Mouse (Mus musculus) testis, postnatal 10 days (tissue): ENCODE data around the gene Coq10a.

Experiments used
- DNase-seq: peaks from one replicate; pipeline ENCODE4 v3.0.0; 2021; ENCODE audit warnings: low spot score

Coq10a gene

GRCm38 (mm10) chr10:128368402-128369217 lies at the start of gene Coq10a:
TSS of gene Coq10a (minus strand) at chr10:128368997.
- peak; percentile 90 for DNase-seq

DNA sequence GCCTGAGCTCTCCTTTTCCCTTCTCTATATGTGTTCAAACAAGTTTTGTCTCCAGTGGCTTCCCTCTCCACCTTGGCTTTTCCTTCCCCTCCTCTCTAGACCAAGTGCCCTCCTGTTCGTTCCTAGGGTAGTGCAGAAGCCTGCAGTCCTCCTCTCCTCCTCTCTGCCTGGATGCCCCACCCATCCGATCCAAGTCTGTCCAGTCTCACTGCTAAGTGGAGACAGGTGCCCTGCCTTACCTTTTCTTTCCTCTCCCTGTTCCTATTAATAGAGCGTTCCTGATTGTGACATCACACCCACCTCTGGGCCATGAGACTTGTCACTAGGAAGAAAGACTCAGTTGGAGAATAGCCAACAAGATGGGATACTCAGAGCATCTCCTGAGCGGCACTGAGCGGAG lies 46.1 kb upstream of the Coq10a start:
- DNase-seq, result no peak

DNA sequence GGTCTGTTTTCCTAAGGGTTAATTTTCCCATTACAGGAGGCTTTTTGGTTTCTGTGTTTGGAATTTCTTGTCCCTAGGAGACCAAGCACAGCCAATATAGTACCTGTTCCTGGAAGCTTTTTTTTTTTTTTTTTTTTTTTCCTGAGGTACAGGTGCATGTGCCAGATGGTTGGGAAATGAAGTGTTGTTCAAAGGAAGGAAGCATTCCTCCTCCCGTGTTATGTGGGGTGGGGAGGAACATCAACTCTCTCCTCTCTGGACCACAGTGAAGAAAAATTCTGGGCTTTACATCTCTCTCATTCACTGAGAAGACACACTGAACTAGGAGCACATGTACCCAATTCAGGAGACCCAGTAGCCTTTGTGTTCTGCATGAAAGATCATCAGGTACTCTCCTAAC lies 44.3 kb upstream of the Coq10a start:
- no peak for DNase-seq

DNA sequence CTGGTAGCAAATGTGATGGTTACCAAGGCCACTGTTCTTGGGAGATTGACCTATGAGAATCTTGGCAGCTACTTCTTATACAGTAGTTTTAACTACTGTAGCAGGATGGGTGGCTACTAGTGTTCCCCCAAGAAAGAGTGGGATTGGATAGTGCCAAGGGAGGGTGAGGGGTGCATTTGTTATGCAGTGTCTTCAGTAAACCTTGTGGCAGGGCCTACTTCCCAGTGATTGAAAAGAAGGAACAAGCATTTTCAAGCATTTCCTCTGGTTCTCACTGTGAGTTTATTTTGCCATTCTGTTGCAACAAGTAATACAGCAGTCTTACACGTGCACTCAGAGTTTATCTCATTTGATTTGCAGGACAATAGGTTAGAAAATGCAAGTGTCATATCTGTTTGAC lies 43.8 kb upstream of the Coq10a start:
- DNase-seq, result no peak

GRCm38 (mm10) chr10:128412055-128412381 lies 43.2 kb upstream of the Coq10a start:
- DNase-seq, result no peak

- peak; percentile 98 for DNase-seq
These were observed 42.6 kb upstream of the Coq10a start, which contains the start of the genes Nabp2 and Rnf41 for GRCm38 (mm10) chr10:128411211-128412054. TSS of gene Nabp2 (minus strand) at chr10:128411492. TSS of gene Rnf41 (plus strand) at chr10:128411657.

- DNase-seq, result no peak
These were observed 41.7 kb upstream of the Coq10a start for GRCm38 (mm10) chr10:128410560-128410845.

DNA sequence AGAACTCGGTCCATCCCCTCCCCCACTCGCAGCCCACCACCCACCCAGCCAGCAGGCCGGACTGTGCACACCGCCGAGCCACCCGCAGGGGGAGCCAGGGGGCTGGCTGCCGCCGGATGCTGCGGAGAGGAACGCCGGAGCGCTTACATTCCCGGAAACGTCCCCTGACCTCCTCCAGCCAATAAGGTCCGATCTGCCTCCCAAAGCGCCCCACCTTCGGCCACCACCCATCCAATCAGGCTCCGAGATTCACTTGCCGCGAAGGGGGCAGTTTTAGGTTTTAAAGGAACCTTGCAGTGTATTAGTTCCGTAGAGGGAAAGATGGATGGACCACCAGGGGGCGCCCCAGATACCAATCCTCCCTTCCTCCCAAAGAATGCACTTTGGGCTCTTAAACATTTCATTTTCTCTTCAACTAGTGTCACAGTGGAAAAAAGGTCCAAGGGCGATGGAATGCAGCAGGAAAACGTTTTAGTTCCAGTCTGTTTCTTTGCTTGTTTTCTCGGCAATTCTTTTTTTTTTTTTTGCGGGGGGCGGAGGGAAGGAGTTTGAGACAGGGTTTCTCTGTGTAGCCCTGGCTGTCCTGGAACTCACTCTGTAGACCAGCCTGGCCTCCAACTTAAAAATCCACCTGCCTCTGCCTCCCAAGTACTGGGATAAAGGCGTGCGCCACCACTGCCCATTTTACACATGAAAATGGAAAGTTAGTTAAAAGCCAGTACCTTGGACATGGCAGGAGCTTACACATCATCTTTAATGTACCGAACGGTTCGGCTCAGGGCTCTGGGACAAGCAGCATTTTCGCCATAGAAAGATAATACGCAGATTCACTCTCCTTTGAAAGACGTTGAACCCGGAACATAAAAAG lies 41.1 kb upstream of the Coq10a start:
- peak; percentile 98 for DNase-seq

DNA sequence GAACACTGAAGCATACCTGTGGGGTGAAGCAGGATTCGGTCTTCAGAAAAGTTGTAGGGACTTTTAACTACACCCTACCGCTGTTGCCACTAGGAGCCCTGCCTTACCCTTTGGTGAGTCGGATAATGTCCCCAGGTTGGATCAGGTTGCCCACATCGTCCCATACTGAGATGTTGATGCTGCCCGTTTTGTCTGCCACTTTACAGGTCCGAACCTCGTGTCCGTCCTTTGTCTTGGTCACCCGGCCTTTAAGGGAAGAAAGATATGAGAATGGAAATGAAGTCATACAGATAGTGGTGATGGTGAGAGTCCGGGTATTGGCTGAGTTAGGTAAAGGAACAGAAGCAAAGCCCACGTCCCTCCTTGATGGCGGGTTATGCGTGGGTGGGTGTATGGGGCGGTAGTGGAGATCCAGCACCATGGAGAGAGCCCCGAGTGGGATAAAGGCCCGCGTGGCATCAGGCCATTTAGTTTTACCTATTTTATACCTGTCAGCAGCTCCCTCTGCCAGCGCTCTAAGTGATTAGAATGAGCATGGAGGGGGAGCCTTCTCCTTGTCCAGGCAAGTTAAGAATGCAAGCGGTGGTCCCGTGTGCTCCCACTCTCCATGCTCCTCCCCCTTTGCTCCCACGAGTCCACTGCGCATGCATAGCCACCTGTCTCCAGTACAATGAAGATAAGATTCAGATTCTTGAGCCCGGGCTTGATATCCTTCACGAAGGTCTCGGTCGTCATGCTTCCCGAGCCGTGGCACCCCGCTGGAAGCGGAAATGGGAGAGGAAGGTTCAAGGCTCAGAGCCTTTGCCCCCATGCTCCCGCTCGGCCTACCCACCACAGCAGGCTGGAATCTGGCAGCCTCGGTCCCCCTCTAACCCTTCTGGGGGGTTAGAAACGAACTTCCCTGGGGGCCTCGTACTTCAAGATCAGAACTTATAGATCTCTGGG lies 40.1 kb upstream of the Coq10a start:
- peak; percentile 64 for DNase-seq

- no peak for DNase-seq
These were observed 35.1 kb upstream of the Coq10a start for GRCm38 (mm10) chr10:128403931-128404330.

- DNase-seq, result no peak
These were observed 32.8 kb upstream of the Coq10a start for GRCm38 (mm10) chr10:128401638-128402037.

- no peak for DNase-seq
These were observed 32.3 kb upstream of the Coq10a start, which contains the start of gene Slc39a5 for GRCm38 (mm10) chr10:128401056-128401455. TSS of gene Slc39a5 (minus strand) at chr10:128401229.

DNA sequence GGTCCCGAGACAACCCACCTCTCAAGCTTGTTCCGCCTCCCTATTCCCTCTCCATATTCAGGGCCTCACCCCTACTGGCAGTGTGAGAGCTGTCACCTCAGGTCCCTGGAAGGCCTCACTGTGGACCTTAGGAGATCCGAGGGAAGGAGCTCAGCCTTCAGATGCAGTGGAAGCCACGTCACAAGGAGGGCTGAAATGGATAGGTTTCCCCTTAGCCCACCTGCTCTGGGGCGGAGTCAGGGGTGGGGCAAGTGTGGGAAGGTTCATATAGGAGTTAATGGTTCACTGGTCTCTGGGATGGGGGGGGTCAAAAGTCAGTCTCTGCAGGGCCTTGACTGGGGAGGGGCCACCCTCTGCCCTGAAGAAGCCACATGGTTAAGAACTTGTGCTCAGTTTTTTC lies 31.5 kb upstream of the Coq10a start:
- DNase-seq, result peak; percentile 42

DNA sequence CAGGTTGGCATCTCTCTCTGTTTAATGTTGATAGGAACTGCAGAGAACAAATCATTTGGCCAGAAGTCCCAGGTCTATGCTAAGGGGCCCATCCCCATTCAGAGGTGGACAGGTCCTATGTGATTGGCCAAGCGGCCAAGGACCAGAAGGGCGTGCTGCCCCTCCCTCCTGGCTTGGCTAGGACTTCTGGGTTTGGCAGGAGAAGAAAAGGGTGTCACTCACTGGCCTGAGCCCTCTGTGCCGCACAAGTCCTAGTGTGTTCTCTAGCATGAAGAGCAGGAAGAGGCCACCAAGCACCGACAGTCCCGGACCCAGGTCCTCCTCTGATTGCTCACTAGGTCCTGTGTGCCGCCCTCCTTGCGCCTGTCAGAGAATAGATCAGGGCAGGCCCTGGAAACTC lies 28.7 kb upstream of the Coq10a start:
- DNase-seq, result no peak

DNA sequence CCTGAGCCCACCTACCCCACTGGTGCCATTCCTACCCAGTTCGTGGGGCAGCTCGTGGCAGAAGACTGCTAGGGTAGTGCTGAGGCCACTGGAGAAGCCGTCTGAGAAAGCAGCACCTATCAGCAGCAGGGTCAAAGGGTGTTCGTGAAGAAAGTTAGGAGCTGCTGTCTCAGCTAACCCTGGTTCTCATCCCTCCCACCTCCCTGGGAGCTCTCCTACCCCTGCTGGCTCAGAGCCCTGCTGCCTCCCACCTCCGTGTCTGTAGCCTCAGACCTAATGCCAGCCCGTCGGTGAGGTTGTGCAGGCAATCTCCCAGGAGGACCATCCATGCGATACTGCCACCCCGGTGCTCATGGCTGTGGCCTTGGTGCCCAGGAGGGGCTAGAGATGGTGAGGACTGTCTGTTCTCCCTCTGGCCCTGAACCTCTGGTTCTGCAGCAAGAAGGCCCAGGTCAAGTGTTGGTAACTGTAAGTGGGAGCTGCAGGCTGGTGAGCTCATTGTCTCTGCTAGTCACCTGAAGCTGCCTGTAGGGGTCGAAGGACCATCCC lies 28.0 kb upstream of the Coq10a start:
- DNase-seq, result peak; percentile 49

- DNase-seq, result peak; percentile 43
These were observed 27.3 kb upstream of the Coq10a start for GRCm38 (mm10) chr10:128396017-128396673.

- peak; percentile 40 for DNase-seq
These were observed 23.1 kb upstream of the Coq10a start for GRCm38 (mm10) chr10:128391850-128392249.

GRCm38 (mm10) chr10:128390366-128390765 lies 21.6 kb upstream of the Coq10a start:
- peak; percentile 54 for DNase-seq

- peak; percentile 57 for DNase-seq
These were observed 20.8 kb upstream of the Coq10a start for GRCm38 (mm10) chr10:128389570-128389969.

- DNase-seq, result peak; percentile 42
These were observed 20.1 kb upstream of the Coq10a start for GRCm38 (mm10) chr10:128388941-128389340.
